ENCODE assay signal across 10 mouse cellular contexts in genomic region chr17:66680662-66681061, GRCm38 (mm10).
DNase-seq lines count a peak whose midpoint lies in the region; ATAC-seq and TF ChIP-seq lines count a peak whose summit lies in the region.
"Had no signal": no experiment of that assay in that cellular context is flagged by ENCODE, and none has a peak within 500 bp of the region (broad histone marks: within the 10 kb centered on the region; RNA-seq: fewer than 3 reads in every experiment).

No protein-coding gene starts in this region.

- POLR2A ChIA-PET in Patski (lab: Charles Lee) = interaction anchor here (0.5 kb wide), 1 partner anchor 495 kb away, joined by 3 read pairs; no protein-coding TSS in a partner anchor

- H3K79me2 ChIP-seq in liver, adult 2 months (ENCODE audit: control insufficient read depth, insufficient read depth, low read length) = no peaks in the 10 kb centered on the region

- intact Hi-C loops in gastrocnemius, postnatal 14 days (cut with DNase I; ENCODE audit: low total_unique reads) = loop anchor here (10.0 kb wide), 1 partner anchor 904 kb away; no protein-coding TSS in a partner anchor

- no peak for TF ChIP-seq POLR2A in liver, adult 2 months (IDR thresholded peaks at IDR 0.05; ENCODE audit: extremely low read depth, insufficient read depth, low read length)

- no peak for ATAC-seq in liver, embryonic 12.5 days
- ATAC-seq in Patski = peak; percentile 78
- peak; percentile 78 for ATAC-seq in megakaryocyte progenitor cell, adult 5-6 weeks (replicated peaks; ENCODE audit: poor library complexity)
- no peak for ATAC-seq in erythroblast, adult 5-6 weeks (replicated peaks; ENCODE audit: low FRiP score, poor library complexity, severe bottlenecking)

- no peak overlapping the region for H3K4me3 ChIP-seq in liver, adult 2 months (ENCODE audit: insufficient read depth, low read depth, low read length)
- no peak overlapping the region for H3K4me3 ChIP-seq in liver, embryonic 12.5 days
- H3K4me3 ChIP-seq in layer of hippocampus, adult 2 months = no peak overlapping the region
- H3K4me3 ChIP-seq: liver, embryonic 13.5 days; stomach, embryonic 15.5 days had no signal

- in situ Hi-C loops in Patski (cut with MboI; ENCODE audit: low pct_unique_long_range_greater_than_20kb) = loop anchor here (5.0 to 25.0 kb wide), 5 partner anchors 464 to 907 kb away; partner anchors contain the start of gene Ptprm

- peak; percentile 78 for TF ChIP-seq CTCF in liver, adult 2 months (IDR thresholded peaks at IDR 0.05; ENCODE audit: low read depth, low read length)
- peak; percentile 93 for TF ChIP-seq CTCF in Patski (IDR thresholded peaks at IDR 0.05)
- TF ChIP-seq CTCF in layer of hippocampus, adult 2 months (conservative IDR thresholded peaks at IDR 0.05) = peak; percentile 96

- H3K27ac ChIP-seq in liver, adult 2 months (replicated peaks; ENCODE audit: insufficient read depth, low read depth, low read length) = no peak overlapping the region
- H3K27ac ChIP-seq in liver, embryonic 12.5 days = no peak overlapping the region
- no peak overlapping the region for H3K27ac ChIP-seq in layer of hippocampus, adult 2 months
- H3K27ac ChIP-seq: liver, embryonic 13.5 days; stomach, embryonic 15.5 days had no signal

- no peak overlapping the region for H3K4me2 ChIP-seq in liver, embryonic 12.5 days
- H3K4me2 ChIP-seq: liver, embryonic 13.5 days; stomach, embryonic 15.5 days had no signal

- WGBS in liver, adult 2 months = 28% methylated on average over 4 of the region's 4 CpGs
- 28% methylated on average over 4 of the region's 4 CpGs for WGBS in liver, embryonic 12.5 days (ENCODE audit: insufficient replicate concordance)

- H3K9ac ChIP-seq in liver, adult 2 months (ENCODE audit: low read depth, low read length) = no peak overlapping the region
- no peak overlapping the region for H3K9ac ChIP-seq in liver, embryonic 12.5 days
- H3K9ac ChIP-seq: liver, embryonic 13.5 days; stomach, embryonic 15.5 days had no signal

- CTCF ChIA-PET in Patski (lab: Charles Lee) = interaction anchor here (0.6 to 2.2 kb wide), 23 partner anchors 8 to 904 kb away, joined by 3 to 11 read pairs (median 3); no protein-coding TSS in a partner anchor

- no peaks in the 10 kb centered on the region for H3K9me3 ChIP-seq in liver, embryonic 12.5 days (replicated peaks)
- H3K9me3 ChIP-seq: liver, embryonic 13.5 days; stomach, embryonic 15.5 days had no signal

- H3K27me3 ChIP-seq in liver, adult 2 months (ENCODE audit: control insufficient read depth, insufficient read depth, low read length) = no peaks in the 10 kb centered on the region
- no peaks in the 10 kb centered on the region for H3K27me3 ChIP-seq in liver, embryonic 12.5 days (replicated peaks)
- no peaks in the 10 kb centered on the region for H3K27me3 ChIP-seq in Patski
- H3K27me3 ChIP-seq: liver, embryonic 13.5 days; stomach, embryonic 15.5 days had no signal

- peak; percentile 32 for DNase-seq in liver, adult 2 months (ENCODE audit: extremely low read depth, low read depth, low spot score)
- no peak for DNase-seq in Patski (ENCODE audit: low read depth, low spot score)
- DNase-seq in cerebellum, adult 8-10 months = peak; percentile 20
- peak; percentile 60 for DNase-seq in gastrocnemius, postnatal 14 days
- peak in 1 of 2 experiments; percentile 67 for DNase-seq in layer of hippocampus, adult 2 months (ENCODE audit: low spot score in 2 of 2)
- DNase-seq: liver, embryonic 13.5 days had no signal

- H3K36me3 ChIP-seq in liver, adult 2 months (ENCODE audit: control insufficient read depth, insufficient read depth, low read length) = no peaks in the 10 kb centered on the region
- H3K36me3 ChIP-seq in liver, embryonic 12.5 days = no peaks in the 10 kb centered on the region
- H3K36me3 ChIP-seq: liver, embryonic 13.5 days; stomach, embryonic 15.5 days had no signal

- no peaks in the 10 kb centered on the region for H3K4me1 ChIP-seq in liver, adult 2 months (ENCODE audit: control insufficient read depth, insufficient read depth, low read length)
- no peaks in the 10 kb centered on the region for H3K4me1 ChIP-seq in liver, embryonic 12.5 days
- H3K4me1 ChIP-seq: liver, embryonic 13.5 days; stomach, embryonic 15.5 days had no signal

Comparison
In these comparisons a context has a peak if more than half of its experiments do, and no peak if none do; other contexts are left out.
1. ATAC-seq: peak in Patski (single experiment) and megakaryocyte progenitor cell, adult 5-6 weeks (single experiment); none in liver, embryonic 12.5 days (single experiment) and erythroblast, adult 5-6 weeks (single experiment).
2. Peak in every context shown above with its lines, with median percentiles within 50 percentile points of each other: CTCF ChIP-seq.